Mouse (Mus musculus) thymus, adult 2 months (tissue): ENCODE data around the gene Purb.

Experiments used
- CTCF ChIP-seq: fragments of 200-500 bp; IDR thresholded peaks from 2 replicates; pipeline ENCODE4 v1.5.1; 2012; ENCODE audit warnings: mild to moderate bottlenecking, control low read depth, low read length, moderate library complexity, borderline replicate concordance; ENCODE audit not compliant: control insufficient read depth, poor library complexity, insufficient read depth; ENCODE audit errors: extremely low read depth
- POLR2A ChIP-seq: fragments of 200-500 bp; IDR thresholded peaks from 2 replicates; pipeline ENCODE4 v1.6.1; 2012; ENCODE audit warnings: mild to moderate bottlenecking, low read length, control low read depth, moderate library complexity; ENCODE audit not compliant: control insufficient read depth, poor library complexity, insufficient read depth; ENCODE audit errors: extremely low read depth

DNA sequence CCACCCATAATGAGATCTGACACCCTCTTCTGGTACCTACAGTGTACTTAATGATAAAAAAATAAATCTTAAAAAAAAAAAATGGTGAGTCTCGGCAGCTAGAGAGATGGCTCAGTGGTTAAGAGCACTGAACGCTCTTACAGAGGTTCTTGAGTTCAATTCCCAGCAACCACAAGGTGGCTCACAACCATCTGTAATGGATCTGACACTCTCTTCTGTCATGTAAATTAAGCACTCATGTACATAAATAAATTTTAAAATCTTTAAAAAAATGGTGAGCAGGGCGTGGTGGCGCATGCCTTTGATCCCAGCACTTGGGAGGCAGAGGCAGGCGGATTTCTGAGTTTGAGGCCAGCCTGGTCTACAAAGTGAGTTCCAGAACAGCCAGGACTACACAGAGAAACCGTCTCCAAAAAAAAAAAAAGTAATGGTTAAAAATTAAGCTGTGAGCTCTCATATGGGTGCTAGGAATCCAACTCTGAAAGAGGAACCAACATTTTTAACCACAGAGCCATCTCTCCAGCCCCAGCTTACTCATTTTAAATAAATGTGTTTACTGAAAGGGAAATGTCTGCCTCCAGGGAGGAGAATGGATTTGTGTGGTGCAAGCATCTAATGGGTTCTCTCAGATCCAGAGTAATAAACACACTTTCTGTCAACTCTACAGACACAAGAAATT, 12.4 kb downstream of the Purb start:
- no peak for TF ChIP-seq POLR2A
- no peak for TF ChIP-seq CTCF
